Mouse (Mus musculus): ENCODE results near the gene Olfr61. TPM values are rescaled to one million over a fixed set of nuclear protein-coding genes. Genes with fewer than 3 reads are reported as not detected.
"Not testable (repeated sequence)": the region's sequence is repeated elsewhere in the genome, so short reads cannot be mapped to it uniquely, and the experiment has no call there.

The Olfr61 gene
- not detected in 2 replicates for polyA plus RNA-seq (2016; fragmentation: Nextera tagmentation; extraction: Ambion mirVana)

GRCm38 (mm10) chr7:140628670-140629069 lies at the start of gene Olfr61:
Olfr61 (plus strand) TSS chr7:140628970.
- 86% methylated on average over 3 of the region's 3 CpGs for WGBS
- not testable (repeated sequence) for H3K9ac ChIP-seq (replicated peaks); H3K4me2 ChIP-seq; H3K4me1 ChIP-seq (replicated peaks); H3K9me3 ChIP-seq; H3K27ac ChIP-seq; ATAC-seq (ENCODE audit: insufficient number of reproducible peaks, insufficient read depth, low FRiP score, low TSS enrichment, low read depth); H3K27me3 ChIP-seq; H3K4me3 ChIP-seq (replicated peaks); H3K36me3 ChIP-seq

GRCm38 (mm10) chr7:140600969-140601368 lies 27.8 kb upstream of the Olfr61 start, which contains the start of gene Olfr46:
Olfr46 (plus strand) TSS chr7:140601269.
- H3K36me3 ChIP-seq; H3K4me3 ChIP-seq (replicated peaks); ATAC-seq (ENCODE audit: insufficient number of reproducible peaks, insufficient read depth, low FRiP score, low TSS enrichment, low read depth); H3K4me1 ChIP-seq (replicated peaks); H3K4me2 ChIP-seq; H3K27me3 ChIP-seq; H3K9me3 ChIP-seq; H3K9ac ChIP-seq (replicated peaks); H3K27ac ChIP-seq: not testable (repeated sequence)
- WGBS, result 88% methylated on average over 2 of the region's 2 CpGs

GRCm38 (mm10) chr7:140630559-140630958 lies 1.8 kb downstream of the Olfr61 start:
- Histone ChIP-seq H3K4me2 (no peak overlapping the region), H3K4me1 (replicated peaks) (no peaks in the 10 kb centered on the region), H3K36me3 (no peaks in the 10 kb centered on the region), H3K9ac (replicated peaks) (no peak overlapping the region), H3K9me3 (no peaks in the 10 kb centered on the region), H3K4me3 (replicated peaks) (no peak overlapping the region), H3K27ac (no peak overlapping the region), H3K27me3 (no peaks in the 10 kb centered on the region)
- ATAC-seq (ENCODE audit: insufficient number of reproducible peaks, insufficient read depth, low FRiP score, low TSS enrichment, low read depth), result no peak
- whole genome bisulfite sequencing, result 71% methylated on average over 1 of the region's 1 CpGs

- no peaks in the 10 kb centered on the region for H3K27me3 ChIP-seq
- H3K36me3 ChIP-seq, result no peaks in the 10 kb centered on the region
- WGBS, result 74% methylated on average over 1 of the region's 1 CpGs
- H3K4me2 ChIP-seq, result no peak within 1 kb of the TSS
- no peak within 1 kb of the TSS for H3K4me3 ChIP-seq (replicated peaks)
- ATAC-seq (ENCODE audit: insufficient number of reproducible peaks, insufficient read depth, low FRiP score, low TSS enrichment, low read depth), result no peak
- no peaks in the 10 kb centered on the region for H3K9me3 ChIP-seq
- no peak within 1 kb of the TSS for H3K9ac ChIP-seq (replicated peaks)
- no peaks in the 10 kb centered on the region for H3K4me1 ChIP-seq (replicated peaks)
- no peak within 1 kb of the TSS for H3K27ac ChIP-seq
These were observed 17.4 kb downstream of the Olfr61 start, which contains the start of gene Olfr53 for GRCm38 (mm10) chr7:140646152-140646551. Olfr53 (plus strand) TSS chr7:140646452.

- Histone ChIP-seq H3K4me1 (replicated peaks) (no peaks in the 10 kb centered on the region), H3K9me3 (no peaks in the 10 kb centered on the region), H3K27ac (no peak within 1 kb of the TSS), H3K9ac (replicated peaks) (no peak within 1 kb of the TSS), H3K4me3 (replicated peaks) (no peak within 1 kb of the TSS), H3K36me3 (no peaks in the 10 kb centered on the region), H3K4me2 (no peak within 1 kb of the TSS), H3K27me3 (no peaks in the 10 kb centered on the region)
- no peak for ATAC-seq (ENCODE audit: insufficient number of reproducible peaks, insufficient read depth, low FRiP score, low TSS enrichment, low read depth)
- 77% methylated on average over 4 of the region's 4 CpGs for WGBS
These were observed 30.9 kb downstream of the Olfr61 start, which contains the start of gene Olfr539 for GRCm38 (mm10) chr7:140659630-140660029. Olfr539 (plus strand) TSS chr7:140659930.

- not testable (repeated sequence) for H3K9ac ChIP-seq (replicated peaks); H3K27ac ChIP-seq; H3K9me3 ChIP-seq; H3K4me3 ChIP-seq (replicated peaks); H3K36me3 ChIP-seq; ATAC-seq (ENCODE audit: insufficient number of reproducible peaks, insufficient read depth, low FRiP score, low TSS enrichment, low read depth); H3K4me1 ChIP-seq (replicated peaks); H3K4me2 ChIP-seq; H3K27me3 ChIP-seq
- WGBS, result 90% methylated on average over 3 of the region's 3 CpGs
These were observed 41.9 kb downstream of the Olfr61 start for GRCm38 (mm10) chr7:140670693-140671092.

DNA sequence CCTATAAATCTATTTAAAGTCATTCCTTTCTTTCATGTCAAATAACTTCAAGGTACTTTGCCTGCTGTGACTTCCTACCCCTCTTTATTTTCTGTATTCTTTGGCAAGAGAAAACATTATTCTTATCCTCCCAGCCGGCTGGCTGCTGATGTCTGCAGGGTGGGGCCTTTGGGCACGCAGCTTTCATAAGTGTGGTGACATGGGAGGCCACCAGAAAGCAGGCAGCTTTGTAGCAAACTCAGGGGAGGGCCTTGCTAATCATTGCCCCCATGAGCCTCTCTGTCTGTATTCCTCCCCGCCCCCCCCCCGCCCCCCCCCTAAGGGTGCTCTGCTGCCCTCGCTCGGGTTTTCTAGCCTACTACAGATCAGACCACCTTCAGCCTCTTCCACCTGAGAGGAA lies 47.1 kb downstream of the Olfr61 start:
- H3K27ac ChIP-seq, result no peak overlapping the region
- no peak overlapping the region for H3K9ac ChIP-seq (replicated peaks)
- no peaks in the 10 kb centered on the region for H3K27me3 ChIP-seq
- no peaks in the 10 kb centered on the region for H3K36me3 ChIP-seq
- ATAC-seq (ENCODE audit: insufficient number of reproducible peaks, insufficient read depth, low FRiP score, low TSS enrichment, low read depth), result no peak
- H3K4me1 ChIP-seq (replicated peaks), result peaks cover 6% of the 10 kb centered on the region
- peaks cover 11% of the 10 kb centered on the region for H3K9me3 ChIP-seq
- under 1% methylated on average over 6 of the region's 6 CpGs for WGBS
- no peak overlapping the region for H3K4me3 ChIP-seq (replicated peaks)
- H3K4me2 ChIP-seq, result peak overlapping the region; percentile 19

DNA sequence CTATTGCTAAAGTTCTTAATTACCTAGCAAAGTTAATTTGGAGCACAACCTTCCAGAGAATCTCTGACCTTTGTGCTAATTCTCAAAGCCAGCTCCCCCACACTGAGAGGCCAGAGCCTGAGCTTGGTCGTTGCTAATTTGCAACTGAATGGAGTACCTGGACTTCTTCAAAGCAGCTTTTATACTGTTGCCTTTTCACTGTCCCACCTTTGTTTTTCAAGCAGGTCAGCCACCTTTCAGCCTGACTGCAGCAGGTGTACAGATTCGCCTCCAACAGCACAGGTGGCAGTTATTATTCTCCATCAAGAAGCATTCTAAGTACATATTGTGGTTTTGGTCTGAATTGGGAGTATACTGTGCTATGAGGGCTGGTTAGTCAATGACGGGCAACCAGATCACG lies 50.8 kb downstream of the Olfr61 start:
- not testable (repeated sequence) for H3K9me3 ChIP-seq; H3K4me1 ChIP-seq (replicated peaks); H3K4me2 ChIP-seq; H3K4me3 ChIP-seq (replicated peaks); H3K27me3 ChIP-seq; ATAC-seq (ENCODE audit: insufficient number of reproducible peaks, insufficient read depth, low FRiP score, low TSS enrichment, low read depth); H3K27ac ChIP-seq; H3K9ac ChIP-seq (replicated peaks); H3K36me3 ChIP-seq
- WGBS, result 68% methylated on average over 4 of the region's 4 CpGs

DNA sequence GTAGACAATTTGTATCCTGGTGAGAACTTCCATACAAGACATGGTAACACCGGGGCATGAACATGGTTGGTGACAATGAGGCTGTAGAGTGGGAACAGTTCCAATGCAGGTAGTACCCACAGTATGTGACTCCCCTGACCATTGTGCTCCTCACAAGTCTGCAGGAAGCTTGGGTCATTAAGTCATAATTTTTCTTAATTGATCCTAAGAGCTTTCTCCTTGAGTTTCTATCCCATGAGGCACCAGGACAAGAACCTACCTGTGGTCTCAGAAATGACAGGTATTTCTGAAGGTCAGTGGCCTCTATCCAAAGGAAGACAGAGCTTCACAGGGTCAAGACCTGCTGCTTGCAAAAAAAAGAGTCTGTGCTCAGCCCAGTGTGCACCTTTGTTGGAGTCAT lies 52.9 kb downstream of the Olfr61 start, which contains the start of gene Olfr45:
Olfr45 (plus strand) TSS at position 301 of the 400 bp plus-strand sequence.
- no peak within 1 kb of the TSS for H3K9ac ChIP-seq (replicated peaks)
- WGBS, result 88% methylated on average over 1 of the region's 1 CpGs
- no peak within 1 kb of the TSS for H3K4me2 ChIP-seq
- no peaks in the 10 kb centered on the region for H3K4me1 ChIP-seq (replicated peaks)
- no peak within 1 kb of the TSS for H3K4me3 ChIP-seq (replicated peaks)
- ATAC-seq (ENCODE audit: insufficient number of reproducible peaks, insufficient read depth, low FRiP score, low TSS enrichment, low read depth), result no peak
- peaks cover 5% of the 10 kb centered on the region; the same call in 1 of the 2 replicates for H3K9me3 ChIP-seq
- H3K27me3 ChIP-seq, result no peaks in the 10 kb centered on the region
- H3K27ac ChIP-seq, result no peak within 1 kb of the TSS
- H3K36me3 ChIP-seq, result no peaks in the 10 kb centered on the region

Other genes with a start within 250 kb of the Olfr61 start
- gene Olfr531, start 226.1 kb upstream of the Olfr61 start, polyA plus RNA-seq (2016; fragmentation: Nextera tagmentation; extraction: Ambion mirVana), result not detected in 2 replicates
- not detected in 2 replicates for gene Olfr532, start 207.3 kb upstream of the Olfr61 start, polyA plus RNA-seq (2016; fragmentation: Nextera tagmentation; extraction: Ambion mirVana)
- gene Olfr533, start 165.6 kb upstream of the Olfr61 start, polyA plus RNA-seq (2016; fragmentation: Nextera tagmentation; extraction: Ambion mirVana), result not detected in 2 replicates
- not detected in 2 replicates for gene Olfr535, start 144.8 kb upstream of the Olfr61 start, polyA plus RNA-seq (2016; fragmentation: Nextera tagmentation; extraction: Ambion mirVana)
- not detected in 2 replicates for gene Olfr536, start 121.6 kb upstream of the Olfr61 start, polyA plus RNA-seq (2016; fragmentation: Nextera tagmentation; extraction: Ambion mirVana)
- not detected in 2 replicates for gene Olfr538, start 61.1 kb upstream of the Olfr61 start, polyA plus RNA-seq (2016; fragmentation: Nextera tagmentation; extraction: Ambion mirVana)
- not detected in 2 replicates for gene Olfr46, start 27.7 kb upstream of the Olfr61 start, polyA plus RNA-seq (2016; fragmentation: Nextera tagmentation; extraction: Ambion mirVana)
- gene Olfr53, start 17.5 kb downstream of the Olfr61 start, polyA plus RNA-seq (2016; fragmentation: Nextera tagmentation; extraction: Ambion mirVana), result not detected in 2 replicates
- gene Olfr539, start 31.0 kb downstream of the Olfr61 start, polyA plus RNA-seq (2016; fragmentation: Nextera tagmentation; extraction: Ambion mirVana), result not detected in 2 replicates
- not detected in 2 replicates for gene Olfr45, start 53.0 kb downstream of the Olfr61 start, polyA plus RNA-seq (2016; fragmentation: Nextera tagmentation; extraction: Ambion mirVana)
- gene Olfr541, start 68.3 kb downstream of the Olfr61 start, polyA plus RNA-seq (2016; fragmentation: Nextera tagmentation; extraction: Ambion mirVana), result not detected in 2 replicates
- gene Cyp2e1, start 134.8 kb downstream of the Olfr61 start, polyA plus RNA-seq (2016; fragmentation: Nextera tagmentation; extraction: Ambion mirVana), result not detected in 2 replicates
- gene Syce1, start 158.9 kb downstream of the Olfr61 start, polyA plus RNA-seq (2016; fragmentation: Nextera tagmentation; extraction: Ambion mirVana), result 0.69 and 1.4 TPM in 2 replicates
- gene Zfp941, start 193.2 kb downstream of the Olfr61 start, polyA plus RNA-seq (2016; fragmentation: Nextera tagmentation; extraction: Ambion mirVana), result 3.0 TPM in 2 replicates
- gene Urah, start 206.0 kb downstream of the Olfr61 start, polyA plus RNA-seq (2016; fragmentation: Nextera tagmentation; extraction: Ambion mirVana), result 0.33 and 1.3 TPM in 2 replicates
- gene Scgb1c1, start 216.6 kb downstream of the Olfr61 start, polyA plus RNA-seq (2016; fragmentation: Nextera tagmentation; extraction: Ambion mirVana), result not detected in 2 replicates
- not detected in 2 replicates for gene Odf3, start 218.8 kb downstream of the Olfr61 start, polyA plus RNA-seq (2016; fragmentation: Nextera tagmentation; extraction: Ambion mirVana)
- gene Gm45785, start 227.4 kb downstream of the Olfr61 start, polyA plus RNA-seq (2016; fragmentation: Nextera tagmentation; extraction: Ambion mirVana), result 0.23 TPM in 1 of 2 replicates, not detected in the other
- 53.0 and 60.3 TPM in 2 replicates for gene Ric8a, start 228.0 kb downstream of the Olfr61 start, polyA plus RNA-seq (2016; fragmentation: Nextera tagmentation; extraction: Ambion mirVana)
- 38.3 and 38.9 TPM in 2 replicates for gene Bet1l, start 228.6 kb downstream of the Olfr61 start, polyA plus RNA-seq (2016; fragmentation: Nextera tagmentation; extraction: Ambion mirVana)